Mouse (Mus musculus): ENCODE measurements around the gene Akr1c6. TPM values are rescaled to one million over a fixed set of nuclear protein-coding genes. Genes with fewer than 3 reads are reported as not detected.
A peak's percentile ranks its signal among the peaks of the same experiment; 100 is the strongest.
"Not testable (repeated sequence)": the region's sequence is repeated elsewhere in the genome, so short reads cannot be mapped to it uniquely, and the experiment has no call there.

Akr1c6 gene
- total RNA-seq (2021), result not detected

- intact Hi-C loops (cut with DNase I), result no loop called here
- DNase-seq (ENCODE audit: low spot score in 2 of 2), result no peak
Observed at GRCm38 (mm10) chr13:4434006-4434405, at the start of gene Akr1c6. TSS of gene Akr1c6 (plus strand) at chr13:4434306.

GRCm38 (mm10) chr13:4384918-4385317, 49.2 kb upstream of the Akr1c6 start:
- intact Hi-C loops (cut with DNase I), result no loop called here
- no peak for DNase-seq (ENCODE audit: low spot score in 2 of 2)

GRCm38 (mm10) chr13:4385541-4385940, 48.6 kb upstream of the Akr1c6 start:
- intact Hi-C loops (cut with DNase I), result no loop called here
- DNase-seq (ENCODE audit: low spot score in 2 of 2), result peak in 1 of 2 experiments; percentile 9

GRCm38 (mm10) chr13:4388762-4389446, 45.2 kb upstream of the Akr1c6 start:
- intact Hi-C loops (cut with DNase I), result no loop called here
- no peak for DNase-seq (ENCODE audit: low spot score in 2 of 2)

- DNase-seq (ENCODE audit: low spot score in 2 of 2), result not testable (repeated sequence)
Observed at GRCm38 (mm10) chr13:4400360-4400759, 33.7 kb upstream of the Akr1c6 start.

GRCm38 (mm10) chr13:4400831-4401230, 33.3 kb upstream of the Akr1c6 start:
- intact Hi-C loops (cut with DNase I), result no loop called here

More at GRCm38 (mm10) chr13:4400360-4400759, 33.7 kb upstream of the Akr1c6 start:
- intact Hi-C loops (cut with DNase I), result not testable (repeated sequence)

GRCm38 (mm10) chr13:4402221-4402620, 31.9 kb upstream of the Akr1c6 start:
- intact Hi-C loops (cut with DNase I), result no loop called here
- no peak for DNase-seq (ENCODE audit: low spot score in 2 of 2)

More at GRCm38 (mm10) chr13:4400831-4401230, 33.3 kb upstream of the Akr1c6 start:
- no peak for DNase-seq (ENCODE audit: low spot score in 2 of 2)

- DNase-seq (ENCODE audit: low spot score in 2 of 2), result no peak
- intact Hi-C loops (cut with DNase I), result no loop called here
Observed at GRCm38 (mm10) chr13:4404726-4405125, 29.4 kb upstream of the Akr1c6 start.

- DNase-seq (ENCODE audit: low spot score in 2 of 2), result no peak
- intact Hi-C loops (cut with DNase I), result no loop called here
Observed at GRCm38 (mm10) chr13:4406771-4407170, 27.3 kb upstream of the Akr1c6 start.

- intact Hi-C loops (cut with DNase I), result no loop called here
- no peak for DNase-seq (ENCODE audit: low spot score in 2 of 2)
Observed at GRCm38 (mm10) chr13:4428558-4428957, 5.5 kb upstream of the Akr1c6 start.

GRCm38 (mm10) chr13:4429034-4429433, 5.1 kb upstream of the Akr1c6 start:
- no peak for DNase-seq (ENCODE audit: low spot score in 2 of 2)
- intact Hi-C loops (cut with DNase I), result no loop called here

- no peak for DNase-seq (ENCODE audit: low spot score in 2 of 2)
- intact Hi-C loops (cut with DNase I), result no loop called here
Observed at GRCm38 (mm10) chr13:4431129-4431528, 3.0 kb upstream of the Akr1c6 start.

- DNase-seq (ENCODE audit: low spot score in 2 of 2), result no peak
- intact Hi-C loops (cut with DNase I), result no loop called here
Observed at GRCm38 (mm10) chr13:4465641-4466040, 31.5 kb downstream of the Akr1c6 start.

GRCm38 (mm10) chr13:4467896-4468295, 33.8 kb downstream of the Akr1c6 start:
- no peak for DNase-seq (ENCODE audit: low spot score in 2 of 2)
- intact Hi-C loops (cut with DNase I), result no loop called here

Other genes starting within 250 kb of the Akr1c6 start
- under 1 TPM in 1 of 2 experiments, not detected in 1; 0.44 TPM for gene Akr1c13, start 243.2 kb upstream of the Akr1c6 start, total RNA-seq (2021)
- gene Akr1c19, start 205.6 kb upstream of the Akr1c6 start, total RNA-seq (2021), result not detected
- not detected for gene Akr1c12, start 154.9 kb upstream of the Akr1c6 start, total RNA-seq (2021)
- gene Akr1c20, start 89.0 kb downstream of the Akr1c6 start, total RNA-seq (2021), result not detected
- not detected for gene Akr1c21, start 139.8 kb downstream of the Akr1c6 start, total RNA-seq (2021)
- gene Akr1e1, start 174.9 kb downstream of the Akr1c6 start, total RNA-seq (2021), result 10 to 100 TPM; 16.1 to 21.2 TPM